Mouse (Mus musculus) C2C12 (cell line): Measurements from ENCODE around the gene Rplp1.

Experiments used
- CTCF ChIP-seq: IDR thresholded peaks from one replicate; pipeline ENCODE4 v1.5.1; 2011; ENCODE audit not compliant: control insufficient read depth, insufficient read depth, insufficient read length
- MAX ChIP-seq: IDR thresholded peaks from one replicate; pipeline ENCODE4 v1.6.1; 2011; ENCODE audit warnings: mild to moderate bottlenecking, control low read depth

DNA sequence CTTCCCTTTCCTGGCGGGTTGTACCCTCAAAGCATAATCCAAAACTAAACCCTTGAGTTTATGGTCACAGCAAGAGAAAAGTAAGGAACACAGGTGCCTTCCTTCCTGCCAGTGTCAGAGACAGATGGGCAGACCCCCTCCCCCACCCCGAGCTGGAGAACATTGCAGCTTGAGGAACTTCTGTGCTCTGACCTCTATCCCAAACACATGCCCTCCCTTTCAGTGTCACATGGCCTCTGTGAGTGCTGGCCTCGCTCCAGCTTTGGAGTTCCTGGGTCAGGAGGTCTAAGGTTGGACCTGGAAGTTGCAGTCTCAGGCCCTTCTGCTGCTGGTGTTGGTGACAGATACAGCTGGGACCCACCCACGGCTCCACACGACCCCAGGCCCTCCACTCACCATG is 46.4 kb upstream of the Rplp1 start:
- no peak for TF ChIP-seq CTCF
- no peak for TF ChIP-seq MAX
